Mouse (Mus musculus): Measurements from ENCODE around the gene Gmppb. TPM values are rescaled to one million over a fixed set of nuclear protein-coding genes. Genes with fewer than 3 reads are reported as not detected.

Gmppb gene
- polyA plus RNA-seq, 1 experiment from 2014 or later = 61.8 TPM

DNA sequence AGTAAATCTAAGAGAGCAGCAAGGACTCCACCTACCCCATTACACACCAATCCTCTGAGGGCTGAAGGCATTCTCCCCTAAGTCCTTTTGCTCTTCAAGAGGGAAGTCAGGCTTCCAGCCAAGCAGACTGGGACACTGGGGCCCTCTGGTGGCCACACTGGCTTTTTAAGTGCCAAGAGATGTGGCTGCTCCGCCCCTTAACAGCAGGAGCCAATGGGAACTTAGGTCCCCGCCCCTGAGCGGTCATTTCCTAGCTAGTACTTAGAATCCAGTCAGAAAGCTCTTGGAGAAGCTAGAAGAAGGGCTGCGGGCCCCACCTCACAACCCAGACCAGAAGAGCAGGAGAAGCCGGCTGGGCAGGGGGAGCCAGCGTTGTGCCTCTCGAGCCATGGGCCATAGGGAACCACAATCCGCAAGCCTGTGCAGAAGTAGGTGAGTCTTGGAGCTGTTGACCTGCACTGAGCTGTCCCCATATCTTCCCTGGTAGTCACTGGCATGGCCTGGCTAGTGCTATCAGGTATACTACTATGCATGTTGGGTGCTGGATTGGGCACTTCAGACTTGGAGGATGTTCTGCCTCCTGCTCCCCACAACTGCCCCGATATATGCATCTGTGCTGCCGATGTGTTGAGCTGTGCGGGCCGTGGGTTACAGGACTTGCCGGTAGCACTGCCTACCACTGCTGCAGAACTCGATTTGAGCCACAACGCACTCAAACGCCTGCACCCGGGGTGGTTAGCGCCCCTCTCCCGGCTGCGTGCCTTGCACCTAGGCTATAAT is 4.0 kb downstream of the Gmppb start, which contains the start of gene Amigo3:
TSS of gene Amigo3 (plus strand) at position 275 of the 780 bp plus-strand sequence.
- WGBS = 53% methylated on average over 20 of the region's 20 CpGs
- H3K4me2 ChIP-seq (replicated peaks) = peak within 1 kb of the TSS; percentile 47
- peak; percentile 54 for ATAC-seq
- peaks cover 26% of the 10 kb centered on the region for H3K36me3 ChIP-seq
- no peaks in the 10 kb centered on the region for H3K9me3 ChIP-seq
- H3K4me1 ChIP-seq (replicated peaks) = peaks cover 40% of the 10 kb centered on the region
- peak within 1 kb of the TSS; percentile 38 for H3K27ac ChIP-seq
- H3K4me3 ChIP-seq (replicated peaks) = no peak within 1 kb of the TSS; the same call in 1 of the 2 replicates
- no peaks in the 10 kb centered on the region for H3K27me3 ChIP-seq (replicated peaks)
- peak within 1 kb of the TSS; percentile 8; the same call in 1 of the 2 replicates for H3K9ac ChIP-seq

DNA sequence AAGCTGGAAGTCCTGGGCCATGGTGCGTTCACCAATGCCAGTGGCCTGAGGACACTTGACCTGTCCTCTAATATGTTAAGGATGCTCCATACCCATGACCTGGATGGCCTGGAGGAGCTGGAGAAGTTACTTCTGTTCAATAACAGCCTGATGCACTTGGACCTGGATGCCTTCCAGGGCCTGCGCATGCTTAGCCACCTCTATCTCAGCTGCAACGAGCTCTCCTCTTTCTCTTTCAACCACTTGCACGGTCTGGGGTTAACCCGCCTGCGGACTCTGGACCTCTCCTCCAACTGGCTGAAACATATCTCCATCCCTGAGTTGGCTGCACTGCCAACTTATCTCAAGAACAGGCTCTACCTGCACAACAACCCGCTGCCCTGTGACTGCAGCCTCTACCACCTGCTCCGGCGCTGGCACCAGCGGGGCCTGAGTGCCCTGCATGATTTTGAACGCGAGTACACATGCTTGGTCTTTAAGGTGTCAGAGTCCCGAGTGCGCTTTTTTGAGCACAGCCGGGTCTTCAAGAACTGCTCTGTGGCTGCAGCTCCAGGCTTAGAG is 4.7 kb downstream of the Gmppb start:
- no peaks in the 10 kb centered on the region for H3K9me3 ChIP-seq
- H3K9ac ChIP-seq = no peak overlapping the region
- 0 out of 2 replicates have a peak overlapping the region, but pooled peaks have one; percentile 47 for H3K4me2 ChIP-seq (replicated peaks)
- WGBS = 78% methylated on average over 15 of the region's 15 CpGs
- H3K4me3 ChIP-seq (replicated peaks) = no peak overlapping the region
- H3K27ac ChIP-seq = peak overlapping the region; percentile 38; the same call in 1 of the 2 replicates
- H3K36me3 ChIP-seq = peaks cover 32% of the 10 kb centered on the region
- H3K4me1 ChIP-seq (replicated peaks) = peaks cover 36% of the 10 kb centered on the region
- no peak for ATAC-seq
- no peaks in the 10 kb centered on the region for H3K27me3 ChIP-seq (replicated peaks)

DNA sequence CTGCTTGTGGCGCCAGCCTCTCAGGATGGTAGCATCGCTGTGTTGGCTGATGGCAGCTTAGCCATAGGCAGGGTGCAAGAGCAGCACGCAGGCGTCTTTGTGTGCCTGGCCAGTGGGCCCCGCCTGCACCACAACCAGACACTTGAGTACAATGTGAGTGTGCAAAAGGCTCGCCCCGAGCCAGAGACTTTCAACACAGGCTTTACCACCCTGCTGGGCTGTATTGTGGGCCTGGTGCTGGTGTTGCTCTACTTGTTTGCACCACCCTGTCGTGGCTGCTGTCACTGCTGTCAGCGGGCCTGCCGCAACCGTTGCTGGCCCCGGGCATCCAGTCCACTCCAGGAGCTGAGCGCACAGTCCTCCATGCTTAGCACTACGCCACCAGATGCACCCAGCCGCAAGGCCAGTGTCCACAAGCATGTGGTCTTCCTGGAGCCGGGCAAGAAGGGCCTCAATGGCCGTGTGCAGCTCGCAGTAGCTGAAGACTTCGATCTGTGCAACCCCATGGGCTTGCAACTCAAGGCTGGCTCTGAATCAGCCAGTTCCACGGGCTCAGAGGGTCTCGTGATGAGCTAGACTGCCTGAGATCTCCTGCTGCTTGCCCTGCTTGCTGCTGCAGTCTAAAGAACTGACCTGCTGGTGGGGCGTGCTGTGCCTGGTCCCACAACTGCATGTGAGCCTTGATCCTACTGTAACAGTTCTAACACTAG is 5.4 kb downstream of the Gmppb start:
- Histone ChIP-seq H3K9ac (no peak overlapping the region), H3K4me2 (replicated peaks) (no peak overlapping the region), H3K36me3 (peaks cover 38% of the 10 kb centered on the region), H3K27ac (no peak overlapping the region), H3K4me1 (replicated peaks) (peaks cover 35% of the 10 kb centered on the region), H3K27me3 (replicated peaks) (no peaks in the 10 kb centered on the region), H3K4me3 (replicated peaks) (no peak overlapping the region), H3K9me3 (no peaks in the 10 kb centered on the region)
- 88% methylated on average over 22 of the region's 22 CpGs for WGBS
- no peak for ATAC-seq

DNA sequence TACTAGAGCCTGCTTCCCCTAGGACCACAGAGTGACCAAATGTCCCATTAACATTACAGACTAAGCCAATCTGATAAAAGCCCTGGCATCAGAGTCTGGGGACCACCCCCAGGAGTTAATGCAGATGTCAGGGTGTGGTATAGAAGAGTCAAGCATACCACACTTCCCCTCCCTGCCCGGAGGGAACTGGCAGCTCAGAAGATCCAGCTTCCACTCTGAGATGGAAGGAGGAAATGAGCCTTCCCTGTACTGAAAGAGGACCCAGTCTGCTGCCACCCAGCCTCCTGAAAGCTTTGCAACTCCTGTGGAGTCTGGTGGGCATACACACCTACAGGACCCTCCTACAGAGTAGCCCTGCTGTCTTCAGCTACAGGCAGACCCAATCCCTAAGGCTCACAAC is 6.0 kb downstream of the Gmppb start:
- WGBS = 61% methylated on average over 1 of the region's 1 CpGs
- Histone ChIP-seq H3K9me3 (no peaks in the 10 kb centered on the region), H3K9ac (no peak overlapping the region), H3K4me3 (replicated peaks) (no peak overlapping the region), H3K36me3 (peaks cover 38% of the 10 kb centered on the region), H3K27ac (no peak overlapping the region), H3K4me1 (replicated peaks) (peaks cover 30% of the 10 kb centered on the region), H3K4me2 (replicated peaks) (no peak overlapping the region), H3K27me3 (replicated peaks) (no peaks in the 10 kb centered on the region)
- no peak for ATAC-seq

DNA sequence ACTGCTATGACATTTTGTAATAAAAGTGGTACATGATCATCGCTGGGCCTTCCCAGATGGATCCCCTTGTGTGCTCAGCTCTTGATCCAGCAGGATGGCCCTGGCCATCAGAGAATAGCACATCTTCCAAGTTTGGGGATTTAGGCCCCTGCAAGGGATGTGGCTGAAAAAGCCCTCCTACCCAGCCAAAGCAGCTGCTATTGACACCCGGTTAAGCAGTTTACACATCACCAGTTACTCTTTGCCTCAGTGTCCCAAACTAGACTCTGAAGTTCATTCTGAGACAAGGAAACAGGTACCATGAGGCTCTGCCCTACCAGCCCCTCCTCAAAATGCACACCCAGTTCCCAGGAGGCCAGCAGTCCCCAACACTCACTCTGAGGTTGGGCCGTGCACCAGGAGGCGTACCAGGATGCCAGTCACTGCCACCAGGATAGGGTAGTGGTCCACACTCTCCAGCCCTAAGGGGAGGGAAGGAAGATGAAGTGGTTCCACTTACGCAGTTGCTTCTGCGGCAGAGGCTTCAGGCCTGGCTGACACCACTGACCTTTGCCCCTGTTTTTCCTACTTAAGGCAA is 6.7 kb downstream of the Gmppb start:
- Histone ChIP-seq H3K4me1 (replicated peaks) (peaks cover 24% of the 10 kb centered on the region), H3K4me2 (replicated peaks) (no peak overlapping the region), H3K9ac (no peak overlapping the region), H3K27me3 (replicated peaks) (no peaks in the 10 kb centered on the region), H3K4me3 (replicated peaks) (no peak overlapping the region), H3K9me3 (no peaks in the 10 kb centered on the region), H3K36me3 (peaks cover 31% of the 10 kb centered on the region), H3K27ac (no peak overlapping the region)
- 88% methylated on average over 6 of the region's 6 CpGs for WGBS
- ATAC-seq = no peak

DNA sequence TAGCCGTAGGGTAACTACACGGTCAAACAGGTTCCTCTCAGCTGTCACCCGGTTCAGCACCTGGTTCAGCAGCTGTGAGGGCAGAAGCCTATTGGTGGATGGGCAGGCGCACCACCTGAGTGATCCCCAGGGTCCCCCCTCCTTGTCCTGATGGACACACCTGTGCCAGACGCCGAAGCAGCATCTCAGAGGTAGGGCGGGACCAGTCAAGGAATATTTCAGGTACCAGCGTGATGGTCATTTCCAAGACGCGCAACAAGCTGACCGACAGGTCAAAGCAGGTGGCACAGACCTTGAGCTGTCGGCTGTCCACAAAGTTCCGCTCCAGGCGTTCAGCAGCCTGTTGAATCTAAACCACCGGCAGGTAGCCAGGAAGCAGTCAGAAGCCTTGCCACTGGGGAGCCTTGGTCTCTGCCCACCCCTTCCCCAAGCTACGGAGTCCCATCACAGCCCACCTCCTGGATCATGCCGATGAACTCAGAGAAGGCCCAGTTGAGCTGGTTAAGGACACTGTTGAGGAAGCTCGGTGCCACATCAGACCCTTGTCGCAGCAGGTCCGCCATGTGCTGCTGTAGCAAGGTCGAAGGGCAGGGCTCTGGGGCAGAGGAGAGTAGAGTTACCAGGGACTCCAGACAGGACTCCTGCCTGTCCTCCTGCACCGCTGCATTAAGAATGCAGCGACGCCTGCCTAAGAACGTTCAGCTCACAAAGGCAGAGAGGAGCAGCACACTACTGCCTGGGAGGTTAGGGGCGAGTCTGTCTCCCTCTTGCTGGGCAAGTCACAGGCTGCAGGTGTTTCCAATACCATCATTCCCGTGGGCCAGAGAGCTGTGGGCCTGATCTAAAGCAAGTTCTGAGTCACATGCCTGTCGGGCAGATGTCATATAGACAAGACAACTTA is 7.6 kb downstream of the Gmppb start:
- ATAC-seq = no peak
- H3K36me3 ChIP-seq = peaks cover 23% of the 10 kb centered on the region
- H3K27me3 ChIP-seq (replicated peaks) = no peaks in the 10 kb centered on the region
- no peak overlapping the region for H3K4me3 ChIP-seq (replicated peaks)
- H3K9ac ChIP-seq = no peak overlapping the region
- no peaks in the 10 kb centered on the region for H3K9me3 ChIP-seq
- 81% methylated on average over 28 of the region's 28 CpGs for WGBS
- H3K4me1 ChIP-seq (replicated peaks) = peaks cover 20% of the 10 kb centered on the region
- H3K4me2 ChIP-seq (replicated peaks) = no peak overlapping the region
- H3K27ac ChIP-seq = no peak overlapping the region

DNA sequence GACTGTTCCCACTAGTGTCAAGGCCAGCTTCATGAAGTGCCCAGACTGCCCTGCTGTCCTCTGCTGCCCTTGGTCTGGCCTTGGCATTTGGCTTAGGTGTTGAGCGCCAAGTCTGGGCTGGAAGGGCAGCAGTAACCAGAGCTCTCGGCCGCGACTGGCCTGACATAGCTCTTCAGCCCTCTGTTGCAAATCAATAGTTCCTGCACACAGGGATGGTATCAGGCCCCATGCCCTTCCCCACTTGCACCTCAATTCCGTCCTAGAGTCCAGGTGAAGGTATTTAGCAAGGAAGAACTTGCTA is 8.2 kb downstream of the Gmppb start:
- WGBS = 86% methylated on average over 5 of the region's 5 CpGs
- H3K4me3 ChIP-seq (replicated peaks) = no peak overlapping the region
- H3K27me3 ChIP-seq (replicated peaks) = no peaks in the 10 kb centered on the region
- H3K36me3 ChIP-seq = peaks cover 23% of the 10 kb centered on the region; the same call in 1 of the 2 replicates
- H3K9me3 ChIP-seq = no peaks in the 10 kb centered on the region
- H3K27ac ChIP-seq = no peak overlapping the region
- ATAC-seq = no peak
- H3K9ac ChIP-seq = no peak overlapping the region
- peaks cover 19% of the 10 kb centered on the region for H3K4me1 ChIP-seq (replicated peaks)
- no peak overlapping the region for H3K4me2 ChIP-seq (replicated peaks)

DNA sequence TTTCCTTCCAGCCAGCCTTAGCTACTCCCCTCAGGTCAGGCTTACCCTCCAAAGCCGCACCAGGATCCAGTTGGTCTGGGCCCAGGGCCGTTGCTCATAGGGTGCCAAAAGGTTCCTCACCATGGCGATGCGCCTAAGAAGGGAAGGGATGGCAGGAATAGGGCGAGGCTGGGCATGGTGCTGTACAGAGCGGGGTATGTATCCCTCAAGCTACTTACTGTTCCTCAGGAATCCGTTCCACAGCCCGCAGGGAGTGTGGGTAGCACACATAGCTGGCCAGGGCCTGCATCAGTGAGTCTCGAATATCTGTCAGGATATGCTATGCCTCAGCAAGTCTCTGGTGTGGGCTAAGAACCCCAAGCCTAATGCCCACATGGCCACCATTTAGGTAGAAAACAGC is 9.2 kb downstream of the Gmppb start:
- no peak overlapping the region for H3K27ac ChIP-seq
- H3K4me2 ChIP-seq (replicated peaks) = no peak overlapping the region
- no peak overlapping the region for H3K4me3 ChIP-seq (replicated peaks)
- no peaks in the 10 kb centered on the region for H3K9me3 ChIP-seq
- H3K36me3 ChIP-seq = peaks cover 29% of the 10 kb centered on the region; the same call in 1 of the 2 replicates
- WGBS = 94% methylated on average over 9 of the region's 9 CpGs
- H3K27me3 ChIP-seq (replicated peaks) = no peaks in the 10 kb centered on the region
- no peak overlapping the region for H3K9ac ChIP-seq
- H3K4me1 ChIP-seq (replicated peaks) = peaks cover 10% of the 10 kb centered on the region
- no peak for ATAC-seq

DNA sequence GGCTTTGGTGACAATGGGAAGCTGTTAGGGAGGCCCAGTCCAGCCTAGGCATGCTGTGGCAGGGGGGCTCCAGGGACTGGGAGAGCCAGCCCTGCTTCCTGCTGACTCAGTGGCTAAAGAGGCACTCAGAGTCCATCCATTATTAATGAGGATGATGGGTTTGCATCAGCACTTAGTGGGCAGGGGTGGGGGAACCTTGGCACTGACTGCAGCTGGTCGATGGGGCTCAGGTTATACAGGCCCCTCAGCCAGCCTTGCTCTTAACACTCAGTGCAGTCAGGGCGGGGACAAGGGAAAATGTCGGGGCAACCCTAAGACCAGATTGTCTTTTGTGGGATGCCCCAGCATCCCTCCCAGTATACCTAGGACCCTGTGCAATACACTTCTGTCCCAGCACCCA is 13.1 kb downstream of the Gmppb start:
- Histone ChIP-seq H3K4me3 (replicated peaks) (no peak overlapping the region), H3K36me3 (peaks cover 20% of the 10 kb centered on the region; the same call in 1 of the 2 replicates), H3K9me3 (no peaks in the 10 kb centered on the region), H3K27ac (no peak overlapping the region), H3K4me1 (replicated peaks) (no peaks in the 10 kb centered on the region), H3K27me3 (replicated peaks) (no peaks in the 10 kb centered on the region), H3K4me2 (replicated peaks) (no peak overlapping the region), H3K9ac (no peak overlapping the region)
- no peak for ATAC-seq
- 93% methylated on average over 3 of the region's 3 CpGs for WGBS

DNA sequence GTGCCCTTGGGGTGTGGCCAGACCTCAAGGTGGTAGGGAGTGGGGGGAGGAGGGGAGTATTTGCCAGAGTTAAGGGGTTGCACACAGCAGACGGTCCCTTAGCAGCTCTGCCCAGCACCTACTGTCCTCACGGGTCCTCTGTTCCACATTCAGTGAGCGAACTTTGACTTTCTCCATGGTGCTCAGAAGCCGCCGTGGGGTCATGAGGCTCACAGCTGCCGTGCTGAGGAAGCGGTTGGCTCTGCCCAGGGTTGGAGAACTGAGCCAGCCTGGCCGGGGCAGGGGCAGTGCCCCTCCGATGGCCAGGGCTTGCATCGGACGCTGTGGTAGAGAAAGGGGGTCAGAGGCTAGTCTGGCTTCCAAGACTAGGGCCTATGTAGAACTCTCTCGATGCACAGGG is 14.3 kb downstream of the Gmppb start:
- Histone ChIP-seq H3K9me3 (no peaks in the 10 kb centered on the region), H3K36me3 (peaks cover 17% of the 10 kb centered on the region; the same call in 1 of the 2 replicates), H3K27ac (no peak overlapping the region), H3K4me1 (replicated peaks) (peaks cover 4% of the 10 kb centered on the region; the same call in 1 of the 2 replicates), H3K4me3 (replicated peaks) (no peak overlapping the region), H3K27me3 (replicated peaks) (no peaks in the 10 kb centered on the region), H3K9ac (no peak overlapping the region), H3K4me2 (replicated peaks) (no peak overlapping the region)
- ATAC-seq = no peak
- WGBS = 85% methylated on average over 12 of the region's 12 CpGs

DNA sequence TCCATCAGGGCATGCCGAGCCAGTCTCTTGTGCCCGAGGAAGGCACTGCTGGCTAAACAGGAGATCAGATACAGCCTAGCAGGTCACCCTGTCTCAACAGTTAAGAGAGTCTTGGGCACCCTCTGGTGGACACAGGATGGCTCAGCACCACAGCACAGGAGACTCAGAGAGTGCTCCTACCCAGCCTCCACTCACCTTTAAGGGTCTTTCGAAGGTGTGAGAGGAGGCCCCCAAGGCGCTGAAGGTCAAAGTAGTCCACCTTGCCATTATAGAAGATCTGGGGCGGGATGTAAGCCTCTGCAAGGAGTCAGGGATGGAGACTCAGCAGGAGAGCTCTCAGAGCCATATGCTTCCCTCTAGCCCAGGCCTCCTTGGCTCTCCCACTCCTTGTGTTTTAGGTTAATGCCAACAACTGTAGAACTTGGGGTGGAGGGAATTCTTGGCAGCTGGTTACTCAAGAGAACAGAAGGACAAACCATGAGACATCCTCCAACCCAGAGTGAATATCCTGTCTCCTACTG is 16.5 kb downstream of the Gmppb start:
- Histone ChIP-seq H3K4me2 (replicated peaks) (no peak overlapping the region), H3K4me3 (replicated peaks) (no peak overlapping the region), H3K36me3 (0 out of 2 replicates have a peak, but pooled peaks cover 8% of the 10 kb centered on the region), H3K9ac (no peak overlapping the region), H3K4me1 (replicated peaks) (peaks cover 4% of the 10 kb centered on the region; the same call in 1 of the 2 replicates), H3K9me3 (no peaks in the 10 kb centered on the region), H3K27ac (no peak overlapping the region), H3K27me3 (replicated peaks) (no peaks in the 10 kb centered on the region)
- WGBS = 38% methylated on average over 5 of the region's 5 CpGs
- peak; percentile 62 for ATAC-seq
